Mouse (Mus musculus) forebrain, embryonic 13.5 days (tissue): ENCODE data around the gene Cdsn. TPM values are rescaled to one million over a fixed set of nuclear protein-coding genes. Genes with fewer than 3 reads are reported as not detected.
A peak's percentile ranks its signal among the peaks of the same experiment; 100 is the strongest.

Experiments
- ATAC-seq: fragments of 200-750 bp; cut with Nextera tagmentation; 2 replicates; pipeline ENCODE4 v1.8.0; 2017
- H3K27ac ChIP-seq: fragments of 300-500 bp; sonication (generic); 2 replicates; pipeline ENCODE4 v1.5.1; 2015; ENCODE audit warnings: inconsistent platforms, mild to moderate bottlenecking, moderate library complexity
- H3K27me3 ChIP-seq: fragments of 300-500 bp; sonication (generic); 2 replicates; pipeline ENCODE4 v1.6.1; 2015; ENCODE audit warnings: mild to moderate bottlenecking, inconsistent platforms
- H3K36me3 ChIP-seq: fragments of 300-500 bp; sonication (generic); 2 replicates; pipeline ENCODE4 v1.6.1; 2015; ENCODE audit warnings: mild to moderate bottlenecking, inconsistent platforms; ENCODE audit not compliant: poor library complexity, severe bottlenecking
- H3K4me1 ChIP-seq: fragments of 300-500 bp; sonication (generic); 2 replicates; pipeline ENCODE4 v1.6.1; 2015; ENCODE audit warnings: inconsistent platforms
- H3K4me2 ChIP-seq: fragments of 300-500 bp; sonication (generic); 2 replicates; pipeline ENCODE4 v1.6.1; 2015; ENCODE audit warnings: inconsistent platforms, mild to moderate bottlenecking, moderate library complexity
- H3K4me3 ChIP-seq: fragments of 300-500 bp; sonication (generic); 2 replicates; pipeline ENCODE4 v1.5.1; 2015; ENCODE audit warnings: mild to moderate bottlenecking, inconsistent platforms
- H3K9ac ChIP-seq: fragments of 300-500 bp; sonication (generic); 2 replicates; pipeline ENCODE4 v1.6.1; 2015; ENCODE audit warnings: mild to moderate bottlenecking, inconsistent platforms
- H3K9me3 ChIP-seq: fragments of 300-500 bp; sonication (generic); replicated peaks from 2 replicates; pipeline ENCODE4 v1.6.1; 2016; ENCODE audit warnings: inconsistent platforms
- WGBS: fragments of 180-500 bp; shearing (Covaris S2); methylation state at CpG from one replicate; pipeline ENCODE4 v1.1.7; 2015; 5-methylcytosine and 5-hydroxymethylcytosine counted together
- polyA plus RNA-seq: library from polyadenylated mRNA; unstranded; fragments of >200 nt; fragmentation: Nextera tagmentation; extraction: Ambion mirVana; gene quantifications from 2 replicates; pipeline ENCODE4 v1.2.1, GENCODE M21; 2015

Gene Cdsn
- polyA plus RNA-seq, 1 experiment from 2014 or later, result not detected

DNA sequence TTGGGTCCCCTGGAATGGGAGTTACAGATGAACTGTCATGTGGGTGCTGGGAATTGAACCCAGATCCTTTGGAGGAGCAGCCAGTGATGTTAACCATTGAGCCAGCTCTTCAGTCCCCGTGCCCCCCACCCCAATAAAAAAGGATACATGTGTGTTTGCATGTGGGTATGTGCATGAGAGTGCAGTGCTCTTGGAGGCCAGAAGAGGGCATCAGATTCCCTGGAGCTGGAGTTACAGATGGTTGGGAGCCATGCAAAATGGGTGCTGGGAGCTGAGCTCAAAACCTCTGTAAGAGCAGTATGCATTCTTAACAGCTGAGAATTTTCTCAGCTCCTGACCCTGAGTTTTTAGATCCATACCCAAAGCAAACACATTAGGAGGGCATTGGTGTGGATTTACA is 35.4 kb downstream of the Cdsn start:
- Histone ChIP-seq H3K4me2 (no peak overlapping the region), H3K36me3 (no peaks in the 10 kb centered on the region), H3K27ac (no peak overlapping the region), H3K9ac (no peak overlapping the region), H3K9me3 (0 out of 2 replicates have a peak, but pooled peaks cover 2% of the 10 kb centered on the region), H3K4me3 (no peak overlapping the region), H3K27me3 (no peaks in the 10 kb centered on the region), H3K4me1 (0 out of 2 replicates have a peak, but pooled peaks cover 4% of the 10 kb centered on the region)
- 93% methylated on average over 1 of the region's 1 CpGs for WGBS
- no peak for ATAC-seq

DNA sequence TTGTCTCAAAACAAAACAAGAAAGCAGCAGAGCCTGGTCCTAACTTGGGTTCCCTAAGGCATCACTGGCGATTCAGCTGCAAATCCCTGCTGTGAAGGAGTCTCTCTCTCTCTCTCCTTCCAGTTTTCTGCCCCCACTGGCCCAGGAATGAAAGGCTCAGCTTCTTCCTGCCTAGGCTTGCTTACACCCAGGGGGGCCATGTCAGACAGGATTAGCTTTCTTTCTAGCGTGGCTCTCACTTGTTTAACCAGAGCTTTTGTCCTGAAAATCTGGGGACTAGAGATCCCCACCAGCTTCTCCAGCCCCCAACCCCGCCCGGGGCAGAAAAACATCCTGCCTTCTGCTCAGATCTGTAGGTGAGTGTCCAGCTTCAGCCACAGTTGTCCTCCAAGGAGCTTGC is 36.5 kb downstream of the Cdsn start:
- H3K27me3 ChIP-seq, result no peaks in the 10 kb centered on the region
- H3K4me3 ChIP-seq, result no peak overlapping the region
- 10% methylated on average over 4 of the region's 4 CpGs for WGBS
- 0 out of 2 replicates have a peak, but pooled peaks cover 2% of the 10 kb centered on the region for H3K9me3 ChIP-seq
- no peak overlapping the region for H3K4me2 ChIP-seq
- H3K36me3 ChIP-seq, result no peaks in the 10 kb centered on the region
- H3K9ac ChIP-seq, result no peak overlapping the region
- no peak for ATAC-seq
- 0 out of 2 replicates have a peak, but pooled peaks cover 4% of the 10 kb centered on the region for H3K4me1 ChIP-seq
- no peak overlapping the region for H3K27ac ChIP-seq

- Histone ChIP-seq H3K36me3 (no peaks in the 10 kb centered on the region), H3K27me3 (no peaks in the 10 kb centered on the region), H3K27ac (no peak overlapping the region; the same call in 1 of the 2 replicates), H3K9ac (no peak overlapping the region), H3K9me3 (0 out of 2 replicates have a peak, but pooled peaks cover 2% of the 10 kb centered on the region), H3K4me1 (0 out of 2 replicates have a peak, but pooled peaks cover 4% of the 10 kb centered on the region), H3K4me2 (no peak overlapping the region), H3K4me3 (no peak overlapping the region)
- WGBS, result 65% methylated on average over 21 of the region's 21 CpGs
- peak; percentile 75 for ATAC-seq
Measured at GRCm38 (mm10) chr17:35590410-35591218, 38.7 kb downstream of the Cdsn start.

- WGBS, result 74% methylated on average over 7 of the region's 7 CpGs
- ATAC-seq, result no peak
- H3K9ac ChIP-seq, result no peak overlapping the region
- H3K27me3 ChIP-seq, result no peaks in the 10 kb centered on the region
- H3K4me2 ChIP-seq, result no peak overlapping the region
- 0 out of 2 replicates have a peak, but pooled peaks cover 2% of the 10 kb centered on the region for H3K9me3 ChIP-seq
- H3K4me3 ChIP-seq, result no peak overlapping the region
- 0 out of 2 replicates have a peak, but pooled peaks cover 4% of the 10 kb centered on the region for H3K4me1 ChIP-seq
- H3K36me3 ChIP-seq, result no peaks in the 10 kb centered on the region
- H3K27ac ChIP-seq, result no peak overlapping the region; the same call in 1 of the 2 replicates
Measured at GRCm38 (mm10) chr17:35591219-35591578, 39.3 kb downstream of the Cdsn start.

GRCm38 (mm10) chr17:35591731-35592130 is 39.8 kb downstream of the Cdsn start:
- Histone ChIP-seq H3K36me3 (no peaks in the 10 kb centered on the region), H3K9me3 (0 out of 2 replicates have a peak, but pooled peaks cover 2% of the 10 kb centered on the region), H3K4me3 (no peak overlapping the region), H3K27ac (no peak overlapping the region), H3K4me2 (no peak overlapping the region), H3K27me3 (no peaks in the 10 kb centered on the region), H3K4me1 (0 out of 2 replicates have a peak, but pooled peaks cover 4% of the 10 kb centered on the region), H3K9ac (no peak overlapping the region)
- 96% methylated on average over 15 of the region's 15 CpGs for WGBS
- no peak for ATAC-seq

- Histone ChIP-seq H3K4me3 (no peak overlapping the region), H3K27me3 (no peaks in the 10 kb centered on the region), H3K9me3 (peaks cover 2% of the 10 kb centered on the region; the same call in 1 of the 2 replicates), H3K36me3 (no peaks in the 10 kb centered on the region), H3K4me1 (0 out of 2 replicates have a peak, but pooled peaks cover 4% of the 10 kb centered on the region), H3K4me2 (no peak overlapping the region), H3K9ac (no peak overlapping the region), H3K27ac (no peak overlapping the region)
- WGBS, result 85% methylated on average over 9 of the region's 9 CpGs
- no peak for ATAC-seq
Measured at GRCm38 (mm10) chr17:35592131-35592530, 40.2 kb downstream of the Cdsn start.

DNA sequence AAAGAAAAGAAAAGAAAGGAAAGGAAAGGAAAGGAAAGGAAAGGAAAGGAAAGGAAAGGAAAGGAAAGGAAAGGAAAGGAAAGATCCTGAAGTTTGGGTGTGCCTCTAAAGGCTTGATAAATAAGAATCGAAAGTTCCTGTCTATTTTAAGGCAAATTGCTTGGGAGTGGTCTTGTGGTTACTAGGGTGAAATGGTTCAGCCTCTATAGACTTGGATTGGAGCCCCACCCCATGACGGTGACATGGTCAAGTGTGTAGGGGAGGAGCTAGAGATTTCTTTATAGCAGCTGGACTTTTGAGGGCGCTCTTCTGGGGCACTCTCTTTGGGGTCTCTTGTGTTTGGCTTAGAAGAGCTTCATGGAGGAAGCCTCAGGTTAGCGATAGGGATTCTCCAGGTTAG is 41.9 kb downstream of the Cdsn start:
- no peak overlapping the region for H3K27ac ChIP-seq
- no peak for ATAC-seq
- H3K36me3 ChIP-seq, result no peaks in the 10 kb centered on the region
- H3K9ac ChIP-seq, result no peak overlapping the region
- H3K27me3 ChIP-seq, result no peaks in the 10 kb centered on the region
- H3K4me2 ChIP-seq, result no peak overlapping the region
- 0 out of 2 replicates have a peak, but pooled peaks cover 4% of the 10 kb centered on the region for H3K4me1 ChIP-seq
- 36% methylated on average over 4 of the region's 4 CpGs for WGBS
- H3K9me3 ChIP-seq, result no peaks in the 10 kb centered on the region; the same call in 1 of the 2 replicates
- no peak overlapping the region for H3K4me3 ChIP-seq

- H3K36me3 ChIP-seq, result no peaks in the 10 kb centered on the region
- no peaks in the 10 kb centered on the region; the same call in 1 of the 2 replicates for H3K9me3 ChIP-seq
- H3K4me1 ChIP-seq, result 0 out of 2 replicates have a peak, but pooled peaks cover 4% of the 10 kb centered on the region
- H3K9ac ChIP-seq, result no peak overlapping the region
- H3K27me3 ChIP-seq, result no peaks in the 10 kb centered on the region
- WGBS, result 82% methylated on average over 7 of the region's 7 CpGs
- H3K4me3 ChIP-seq, result no peak overlapping the region
- no peak overlapping the region for H3K4me2 ChIP-seq
- no peak overlapping the region for H3K27ac ChIP-seq
- no peak for ATAC-seq
Measured at GRCm38 (mm10) chr17:35594456-35594855, 42.5 kb downstream of the Cdsn start.

DNA sequence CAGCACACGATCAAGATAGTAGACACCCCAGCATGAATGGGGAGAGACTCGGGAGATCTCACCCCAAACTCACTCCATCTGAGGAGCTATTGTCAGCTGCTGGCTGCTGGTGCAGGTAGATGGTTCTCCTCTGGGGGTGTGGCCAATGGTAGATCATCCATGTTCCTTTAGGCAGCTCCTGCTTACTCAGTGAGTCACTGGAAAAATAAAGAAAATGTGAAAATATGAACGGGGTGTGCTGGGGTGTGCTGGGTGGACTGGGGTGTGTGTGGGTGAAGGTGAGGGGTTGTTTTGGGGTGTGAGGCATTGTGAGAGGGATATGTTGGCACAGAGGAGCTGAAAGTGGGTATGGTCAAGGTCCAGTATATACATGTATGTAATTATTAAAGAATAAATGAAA is 45.5 kb downstream of the Cdsn start:
- ATAC-seq, result no peak
- Histone ChIP-seq H3K9me3 (no peaks in the 10 kb centered on the region; the same call in 1 of the 2 replicates), H3K4me2 (no peak overlapping the region), H3K27me3 (no peaks in the 10 kb centered on the region), H3K4me3 (no peak overlapping the region), H3K9ac (no peak overlapping the region), H3K27ac (no peak overlapping the region), H3K36me3 (no peaks in the 10 kb centered on the region), H3K4me1 (no peaks in the 10 kb centered on the region)
- WGBS, result 95% methylated on average over 3 of the region's 3 CpGs

DNA sequence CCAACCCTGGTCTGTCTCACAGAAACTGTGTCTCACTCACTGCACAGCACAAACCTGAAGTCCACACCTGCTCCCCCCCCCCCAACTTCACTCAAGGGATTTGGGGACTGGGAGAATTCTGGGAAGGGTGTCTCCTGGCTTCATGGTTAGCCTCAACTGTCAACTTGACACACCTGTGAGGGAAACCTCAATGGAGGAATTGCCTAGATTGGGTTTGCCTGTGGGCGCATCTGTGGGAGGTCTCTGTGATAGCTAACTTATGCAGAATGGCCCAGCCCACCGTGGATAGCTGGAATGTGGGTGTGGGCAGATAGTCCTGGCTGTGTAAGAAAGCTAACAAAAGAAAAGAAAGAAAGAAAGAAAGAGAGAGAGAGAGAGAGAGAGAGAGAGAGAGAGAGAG is 49.3 kb downstream of the Cdsn start, which contains the start of gene Sfta2:
Gene Sfta2, plus strand, starts transcription at position 301 of the 400 bp plus-strand sequence.
- Histone ChIP-seq H3K36me3 (no peaks in the 10 kb centered on the region), H3K4me1 (no peaks in the 10 kb centered on the region), H3K27me3 (no peaks in the 10 kb centered on the region), H3K27ac (no peak within 1 kb of the TSS), H3K9me3 (no peaks in the 10 kb centered on the region; the same call in 1 of the 2 replicates), H3K9ac (no peak within 1 kb of the TSS), H3K4me3 (no peak within 1 kb of the TSS), H3K4me2 (no peak within 1 kb of the TSS)
- no peak for ATAC-seq
- 64% methylated on average over 2 of the region's 2 CpGs for WGBS

GRCm38 (mm10) chr17:35601736-35602354 is 49.9 kb downstream of the Cdsn start:
- Histone ChIP-seq H3K36me3 (no peaks in the 10 kb centered on the region), H3K9ac (no peak overlapping the region), H3K27me3 (no peaks in the 10 kb centered on the region), H3K4me3 (no peak overlapping the region), H3K4me1 (no peaks in the 10 kb centered on the region), H3K27ac (no peak overlapping the region), H3K9me3 (no peaks in the 10 kb centered on the region; the same call in 1 of the 2 replicates), H3K4me2 (no peak overlapping the region)
- 56% methylated on average over 8 of the region's 8 CpGs for WGBS
- ATAC-seq, result no peak
